ENCODE assay signal across 29 mouse cellular contexts in genomic region chr2:132904961-132905360, GRCm38 (mm10). TPM values are rescaled to one million over a fixed set of nuclear protein-coding genes. Genes with fewer than 3 reads are reported as not detected.
DNase-seq lines count a peak whose midpoint lies in the region; ATAC-seq lines count a peak whose summit lies in the region.
"Had no signal": no experiment of that assay in that cellular context is flagged by ENCODE, and none has a peak within 500 bp of the region (broad histone marks: within the 10 kb centered on the region; RNA-seq: fewer than 3 reads in every experiment).

No protein-coding gene starts in this region.

- H3K4me2 ChIP-seq in heart, embryonic 11.5 days, result no peak overlapping the region
- H3K4me2 ChIP-seq: forebrain, embryonic 13.5 days; hindbrain, embryonic 12.5 days; hindbrain, embryonic 15.5 days had no signal

- no peak overlapping the region for H3K9ac ChIP-seq in heart, embryonic 11.5 days (ENCODE audit: low read depth, low read length)
- H3K9ac ChIP-seq: forebrain, embryonic 13.5 days; hindbrain, embryonic 12.5 days; hindbrain, embryonic 15.5 days had no signal

- no peak for ATAC-seq in heart, embryonic 11.5 days (replicated peaks; ENCODE audit: insufficient number of reproducible peaks, low FRiP score, low TSS enrichment)
- ATAC-seq: forebrain, embryonic 13.5 days; forebrain, embryonic 16.5 days; intestine, postnatal 0 days; Patski had no signal

- WGBS in heart, embryonic 11.5 days (ENCODE audit: insufficient replicate concordance), result 55% methylated on average over 2 of the region's 2 CpGs

- H3K36me3 ChIP-seq in heart, embryonic 11.5 days (ENCODE audit: control insufficient read depth, insufficient read depth, low read length), result no peaks in the 10 kb centered on the region
- H3K36me3 ChIP-seq: forebrain, embryonic 10.5 days; G1E; heart, embryonic 10.5 days; hindbrain, embryonic 12.5 days; hindbrain, embryonic 15.5 days had no signal

- H3K27ac ChIP-seq in heart, embryonic 11.5 days (ENCODE audit: low read depth, low read length), result no peak overlapping the region
- H3K27ac ChIP-seq: forebrain, embryonic 10.5 days; forebrain, embryonic 13.5 days; heart, adult 2 months; heart, embryonic 10.5 days; hindbrain, embryonic 12.5 days; hindbrain, embryonic 15.5 days had no signal

- no peaks in the 10 kb centered on the region for H3K4me1 ChIP-seq in heart, embryonic 11.5 days (ENCODE audit: control insufficient read depth, insufficient read depth, low read length)
- H3K4me1 ChIP-seq: forebrain, embryonic 10.5 days; forebrain, embryonic 13.5 days; heart, embryonic 10.5 days; hindbrain, embryonic 12.5 days; hindbrain, embryonic 15.5 days had no signal

- intact Hi-C loops in left cerebral cortex, postnatal 36 days (cut with DNase I), result loop anchor here (5.0 kb wide), 1 partner anchor 393 kb away; no protein-coding TSS in a partner anchor

- H3K27me3 ChIP-seq in heart, embryonic 11.5 days (ENCODE audit: control insufficient read depth, insufficient read depth, low read length), result no peaks in the 10 kb centered on the region
- H3K27me3 ChIP-seq: forebrain, embryonic 13.5 days; hindbrain, embryonic 12.5 days; hindbrain, embryonic 15.5 days; Patski had no signal

- DNase-seq in adrenal gland, adult 8-10 months, result peak; percentile 52
- no peak for DNase-seq in adrenal gland, adult 18-20 months (ENCODE audit: low spot score in 2 of 2)
- peak; percentile 4 for DNase-seq in heart, adult 11 months
- peak; percentile 54 for DNase-seq in adrenal gland, postnatal 14 days
- peak; percentile 22 for DNase-seq in testis, postnatal 14 days (ENCODE audit: low spot score)
- DNase-seq in left cerebral cortex, postnatal 36 days (ENCODE audit: low spot score in 2 of 2), result no peak
- DNase-seq: B cell, adult 2 months; cerebellum, adult 11-12 months; cerebellum, adult 8-10 months; gastrocnemius, postnatal 25 days; heart, adult 2 months had no signal

- no peaks in the 10 kb centered on the region for H3K9me3 ChIP-seq in heart, embryonic 11.5 days (replicated peaks; ENCODE audit: control insufficient read depth, low read length)
- H3K9me3 ChIP-seq: forebrain, embryonic 10.5 days; forebrain, embryonic 13.5 days; G1E; heart, embryonic 10.5 days; hindbrain, embryonic 12.5 days; hindbrain, embryonic 15.5 days had no signal

- H3K4me3 ChIP-seq in heart, embryonic 11.5 days (ENCODE audit: low read depth, low read length), result no peak overlapping the region
- H3K4me3 ChIP-seq: forebrain, embryonic 10.5 days; forebrain, embryonic 13.5 days; heart, adult 2 months; heart, embryonic 10.5 days; hindbrain, embryonic 12.5 days; hindbrain, embryonic 15.5 days had no signal

RNA-seq across cellular contexts. Expression of gene Lrrn4, which starts 24.3 kb away (rescaled TPM):
- 1 to 10 TPM; 2.5 to 4.4 (median 3.3) TPM for total RNA-seq in adrenal gland, adult 8-10 months (2022)
- 1 to 10 TPM; 4.4 to 6.9 TPM for total RNA-seq in adrenal gland, adult 18-20 months (2021)
- 17.9 and 22.5 TPM in 2 replicates for polyA plus RNA-seq in heart, embryonic 11.5 days (2014; fragmentation: Nextera tagmentation; extraction: Ambion mirVana)
- total RNA-seq in adrenal gland, postnatal 14 days (2021), result 3.0 and 3.3 TPM in 2 replicates
- total RNA-seq in left cerebral cortex, postnatal 36 days (2021), result under 1 TPM; 0.18 to 0.20 TPM
- total RNA-seq: CH12.LX; gastrocnemius, adult 8-10 months; gastrocnemius, postnatal 25 days had no signal
- polyA plus RNA-seq: G1E, Patski had no signal

RNA-seq across cellular contexts. Expression of gene Fermt1, which starts 40.7 kb away (rescaled TPM):
- total RNA-seq in adrenal gland, adult 8-10 months (2022), result not detected
- not detected for total RNA-seq in adrenal gland, adult 18-20 months (2021)
- 0.44 and 1.5 TPM in 2 replicates for polyA plus RNA-seq in heart, embryonic 11.5 days (2014; fragmentation: Nextera tagmentation; extraction: Ambion mirVana)
- total RNA-seq in adrenal gland, postnatal 14 days (2021), result not detected in 2 replicates
- 1 to 10 TPM in 1 of 2 experiments, under 1 TPM in 1; 0.84 to 1.7 TPM for total RNA-seq in left cerebral cortex, postnatal 36 days (2021)
- total RNA-seq: adrenal gland, postnatal 36 days; CH12.LX; gastrocnemius, postnatal 25 days; heart, adult 2 months; heart, postnatal 25 days; hematopoietic stem cell, adult 5-6 weeks had no signal
- polyA plus RNA-seq: forebrain, embryonic 13.5 days; forebrain, embryonic 16.5 days; frontal cortex, adult 2 months; G1E; heart, embryonic 14.5 days; heart, postnatal 0 days had no signal

RNA-seq across cellular contexts. Expression of gene Crls1, which starts 58.5 kb away (rescaled TPM):
- total RNA-seq in adrenal gland, adult 8-10 months (2022), result 10 to 100 TPM; 58.7 to 99.6 (median 68.6) TPM
- total RNA-seq in adrenal gland, adult 18-20 months (2021), result 100 to 1,000 TPM; 111 to 115 TPM
- polyA plus RNA-seq in heart, embryonic 11.5 days (2014; fragmentation: Nextera tagmentation; extraction: Ambion mirVana), result 18.1 and 18.7 TPM in 2 replicates
- total RNA-seq in adrenal gland, postnatal 14 days (2021), result 117 and 131 TPM in 2 replicates
- 10 to 100 TPM; 27.5 to 30.3 TPM for total RNA-seq in left cerebral cortex, postnatal 36 days (2021)

Comparison
In these comparisons a context has a peak if more than half of its experiments do, and no peak if none do; other contexts are left out.
1. DNase-seq: peak in adrenal gland, adult 8-10 months (single experiment), heart, adult 11 months (single experiment), adrenal gland, postnatal 14 days (single experiment) and testis, postnatal 14 days (single experiment); none in adrenal gland, adult 18-20 months (0 of 2) and left cerebral cortex, postnatal 36 days (0 of 2).